Mouse (Mus musculus) gonadal fat pad, adult 2 months (tissue): ENCODE data around the gene Trdmt1. TPM values are rescaled to one million over a fixed set of nuclear protein-coding genes. Genes with fewer than 3 reads are reported as not detected.

Source experiments
- DNase-seq: peaks from one replicate; pipeline ENCODE4 v3.0.0-alpha.2; 2012; ENCODE audit warnings: low read depth
- polyA plus RNA-seq: library from polyadenylated mRNA; depleted of rRNA; stranded (reverse); fragments of >200 nt; gene quantifications from 2 replicates; pipeline ENCODE4 v1.2.3, GENCODE M21; 2012; rRNA removed

Gene Trdmt1
- polyA plus RNA-seq, 1 experiment: 2.8 TPM

DNA sequence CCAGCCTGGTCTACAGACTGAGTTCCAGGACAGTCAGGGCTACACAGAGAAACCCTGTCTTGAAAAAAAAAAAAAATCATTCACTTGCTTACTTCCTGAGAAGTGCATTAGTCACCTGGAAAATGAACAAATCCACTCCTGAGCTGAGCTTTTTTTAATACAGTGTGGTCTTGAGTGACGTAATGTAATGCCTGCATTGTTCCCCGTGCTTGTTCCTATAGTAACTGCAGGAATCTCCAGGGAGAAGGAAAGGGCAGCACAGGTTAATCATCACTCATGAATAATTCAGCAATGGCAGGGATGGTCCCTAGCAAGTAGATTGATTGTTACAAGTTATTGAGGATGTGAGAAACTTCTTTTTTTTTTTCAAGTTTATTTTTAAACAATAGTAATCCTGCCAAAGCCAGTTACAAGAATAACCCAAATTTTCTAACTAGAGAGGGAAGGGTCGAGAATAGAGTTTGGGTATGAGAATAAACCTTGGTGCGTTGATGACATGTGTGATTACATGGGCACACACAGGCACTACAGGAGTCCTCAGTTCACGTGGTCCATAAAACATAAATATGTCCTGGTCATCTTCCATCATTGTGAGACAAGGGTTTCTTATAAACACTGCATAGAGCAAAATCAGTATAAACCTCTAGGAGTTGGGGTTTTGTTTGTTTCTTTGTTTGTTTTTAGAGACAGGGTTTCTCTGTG is 44.0 kb downstream of the Trdmt1 start:
- DNase-seq: no peak

DNA sequence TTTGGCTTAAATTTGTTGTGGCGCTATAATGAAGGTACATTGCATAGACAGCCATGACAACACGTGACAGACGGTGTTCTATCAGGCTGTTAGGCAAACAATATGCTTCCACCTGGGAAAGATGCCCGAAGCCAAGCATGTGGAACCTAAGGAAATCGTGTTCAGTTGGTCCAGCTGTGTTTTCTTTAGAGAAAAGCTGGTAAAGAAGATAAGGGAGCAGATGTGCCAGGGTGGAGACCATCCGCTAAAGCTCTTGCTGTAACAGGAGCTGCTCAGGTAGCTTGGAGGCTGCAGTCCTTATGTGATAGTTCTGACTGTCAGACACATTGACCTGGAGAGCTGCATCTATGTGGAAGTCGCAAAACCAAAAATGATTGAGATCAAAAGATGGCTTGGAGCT is 45.3 kb downstream of the Trdmt1 start:
- DNase-seq: no peak

DNA sequence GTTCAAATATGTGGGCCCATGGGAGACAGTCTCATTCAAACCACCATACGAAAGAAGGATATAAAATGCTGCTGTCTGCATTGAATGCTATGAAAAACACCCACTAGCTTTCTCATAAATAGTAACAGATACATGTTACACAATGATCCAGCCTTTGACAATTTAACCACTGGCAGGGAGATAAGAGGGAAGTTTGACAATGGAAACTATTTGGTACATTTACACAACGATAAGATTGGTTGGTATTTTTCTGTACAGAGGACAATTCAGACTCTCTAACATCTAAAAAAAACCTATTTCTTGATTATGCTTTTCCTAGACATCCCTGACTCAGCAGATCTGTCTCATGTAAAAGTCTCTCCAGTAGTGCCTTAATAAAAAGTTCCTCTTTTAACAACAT is 48.4 kb downstream of the Trdmt1 start:
- DNase-seq: no peak

DNA sequence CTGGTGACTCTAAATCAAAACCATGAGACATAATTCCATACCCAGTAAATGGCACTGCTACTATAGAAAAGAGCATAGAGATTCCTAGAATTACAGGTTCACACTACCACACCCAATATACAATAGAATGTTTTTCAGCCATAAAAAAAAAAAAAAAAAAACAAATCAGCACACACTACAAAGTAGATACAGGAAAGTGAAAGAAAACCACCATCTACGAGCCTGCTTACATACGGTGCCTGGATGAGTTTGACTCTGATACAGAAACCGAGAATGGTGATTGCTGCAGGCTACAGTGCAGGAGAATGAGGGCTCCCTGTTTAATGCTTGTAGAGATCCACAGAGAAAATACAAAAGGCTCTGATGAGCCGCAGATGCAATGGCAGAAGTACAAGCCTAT is 51.5 kb downstream of the Trdmt1 start:
- no peak for DNase-seq

DNA sequence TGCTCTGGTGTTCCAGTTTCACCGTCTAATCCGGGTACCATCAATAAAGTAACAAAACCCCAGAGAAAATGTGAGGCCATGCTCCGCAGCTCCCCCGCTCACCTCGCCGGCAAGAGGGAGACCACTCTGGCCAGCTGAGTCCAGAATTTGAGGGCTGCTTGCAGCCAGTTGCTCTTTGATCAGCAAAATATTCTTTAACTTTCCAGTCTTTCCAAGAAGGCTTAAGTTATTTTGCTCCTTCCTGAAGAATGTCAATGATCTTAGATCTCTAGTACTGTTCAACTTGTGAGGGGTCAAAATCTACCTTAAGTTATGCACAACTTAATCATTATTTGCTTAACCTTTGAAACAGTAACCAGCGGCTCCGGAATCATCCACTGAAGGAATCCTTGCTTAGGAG is 52.7 kb downstream of the Trdmt1 start, which contains the start of gene Cubn:
Gene Cubn (minus strand): TSS at position 80 of the 400 bp plus-strand sequence.
- DNase-seq: no peak

DNA sequence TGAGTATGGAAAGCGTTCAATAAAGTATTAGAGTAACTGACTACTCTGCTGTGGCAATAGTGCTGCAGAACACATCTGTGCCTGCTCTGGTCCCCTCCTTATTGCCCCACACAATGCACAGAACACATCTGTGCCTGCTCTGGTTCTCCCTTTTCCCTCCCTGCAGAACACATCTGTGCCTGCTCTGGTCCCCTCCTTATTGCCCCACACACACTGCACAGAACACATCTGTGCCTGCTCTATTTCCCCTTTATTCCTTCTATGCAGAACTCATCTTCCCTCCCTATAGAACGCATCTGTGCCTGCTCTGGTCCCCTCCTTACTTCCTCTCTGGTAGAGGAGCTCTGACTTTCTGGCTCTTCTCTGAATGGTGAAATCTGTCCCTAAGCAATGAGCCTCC is 54.0 kb downstream of the Trdmt1 start:
- DNase-seq: no peak

DNA sequence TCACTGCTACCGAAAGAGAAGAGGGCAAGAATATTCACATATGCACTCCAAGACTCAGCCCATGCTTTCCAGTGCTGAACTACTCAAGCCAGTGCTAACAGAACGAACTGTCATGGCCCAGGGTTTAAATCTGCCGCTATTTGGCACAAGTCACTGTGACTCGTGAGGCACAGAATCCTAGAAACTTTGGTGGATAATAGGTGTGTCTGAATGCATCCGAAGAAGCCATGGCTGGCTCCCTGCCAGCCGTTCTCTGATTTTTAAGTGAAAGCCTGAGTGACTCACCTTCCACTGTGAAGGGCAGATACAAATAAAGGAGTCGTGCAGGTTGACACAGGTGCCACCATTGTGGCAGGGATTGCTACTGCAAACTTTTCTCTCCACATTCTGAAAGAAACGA is 58.0 kb downstream of the Trdmt1 start:
- no peak for DNase-seq

DNA sequence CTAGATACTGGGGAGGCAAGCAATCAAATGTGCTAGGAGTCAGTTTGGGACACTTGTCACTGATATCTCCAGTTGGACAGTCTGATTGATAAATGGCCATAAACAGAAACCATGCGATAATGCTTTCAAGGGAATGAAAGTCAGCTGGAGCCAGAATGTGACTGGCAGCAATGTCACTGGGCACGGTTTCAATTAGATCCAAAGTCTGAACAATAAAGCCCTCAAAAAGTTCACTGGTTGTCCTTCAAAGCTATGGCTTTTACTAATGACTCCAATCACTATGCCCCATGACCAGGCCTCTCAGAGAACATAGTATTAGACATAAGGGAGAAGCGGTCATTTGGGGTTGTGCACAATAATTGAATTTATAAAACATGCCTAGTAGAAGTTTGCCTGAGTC is 59.9 kb downstream of the Trdmt1 start:
- no peak for DNase-seq

DNA sequence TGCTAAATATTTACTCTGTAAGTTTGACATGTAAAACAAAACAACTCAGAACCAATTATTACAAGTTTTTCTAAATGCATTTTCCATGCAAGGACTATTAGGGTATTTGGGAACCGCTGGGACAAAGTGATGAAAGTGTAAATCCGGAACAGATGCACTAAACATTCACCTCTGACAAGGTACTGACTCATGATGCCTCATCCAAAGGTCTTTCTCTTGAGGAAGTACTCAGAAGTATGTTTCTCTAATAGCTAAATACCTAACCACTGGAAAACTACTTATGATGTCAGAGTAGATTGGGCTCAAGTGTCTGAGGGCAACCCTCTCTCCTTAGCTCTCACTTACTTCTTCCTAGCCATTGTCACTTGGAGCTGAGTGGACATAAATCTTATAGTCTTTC is 63.7 kb downstream of the Trdmt1 start:
- DNase-seq: no peak

DNA sequence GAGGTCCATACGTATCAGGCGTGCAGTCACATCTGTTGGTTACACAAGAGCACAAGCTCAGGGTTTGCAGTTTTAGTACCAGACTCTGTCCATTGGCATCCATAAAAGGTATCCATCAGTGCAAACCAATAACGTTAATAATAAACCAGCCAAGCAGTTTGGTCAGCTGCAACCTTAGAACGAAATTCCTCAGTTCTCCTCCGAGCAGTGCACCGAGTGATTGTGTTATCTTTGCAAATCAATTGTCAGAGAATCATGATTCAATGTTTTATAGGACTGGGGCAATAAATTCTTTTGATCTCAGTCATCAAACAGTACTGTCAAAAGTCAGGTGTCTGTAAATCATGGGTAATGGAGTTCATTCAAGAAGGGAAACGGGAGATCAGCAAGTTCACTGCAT is 65.3 kb downstream of the Trdmt1 start:
- no peak for DNase-seq

DNA sequence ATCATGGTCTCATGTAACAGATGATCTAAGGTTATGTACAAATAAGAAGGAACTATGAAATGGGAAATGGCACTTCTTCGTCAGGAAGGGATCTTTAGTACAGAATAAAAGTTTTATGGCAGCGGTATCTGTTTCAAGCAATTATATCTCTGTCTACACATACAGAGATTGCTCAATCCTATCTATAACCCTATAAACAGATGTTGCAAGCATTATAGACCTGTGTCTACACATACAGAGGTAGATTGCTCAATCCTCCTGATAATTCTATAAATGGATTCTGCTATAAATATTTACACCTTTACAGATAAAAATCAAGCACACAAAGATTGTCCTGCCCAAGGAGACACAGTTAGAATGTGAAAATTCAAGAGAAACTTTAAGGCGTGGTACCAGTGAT is 74.4 kb downstream of the Trdmt1 start:
- no peak for DNase-seq

DNA sequence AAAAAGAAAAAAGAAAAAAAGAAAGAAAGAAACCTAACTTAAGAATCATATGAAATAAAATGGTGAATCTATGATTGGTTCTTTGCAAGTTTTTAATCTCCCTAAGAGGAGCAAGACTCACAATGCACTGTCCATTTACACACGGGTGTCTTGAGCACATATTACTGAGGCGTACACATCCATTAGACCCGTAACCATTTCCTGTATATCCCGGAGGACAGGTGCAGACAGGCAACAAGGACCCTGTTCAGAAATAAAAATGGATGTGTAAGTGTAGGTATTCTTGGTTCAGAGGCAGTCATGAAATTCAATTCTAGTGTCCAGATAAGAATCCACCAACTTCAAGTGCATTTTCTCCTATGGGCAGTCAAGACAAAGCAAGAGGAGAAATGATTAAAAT is 74.8 kb downstream of the Trdmt1 start:
- no peak for DNase-seq

DNA sequence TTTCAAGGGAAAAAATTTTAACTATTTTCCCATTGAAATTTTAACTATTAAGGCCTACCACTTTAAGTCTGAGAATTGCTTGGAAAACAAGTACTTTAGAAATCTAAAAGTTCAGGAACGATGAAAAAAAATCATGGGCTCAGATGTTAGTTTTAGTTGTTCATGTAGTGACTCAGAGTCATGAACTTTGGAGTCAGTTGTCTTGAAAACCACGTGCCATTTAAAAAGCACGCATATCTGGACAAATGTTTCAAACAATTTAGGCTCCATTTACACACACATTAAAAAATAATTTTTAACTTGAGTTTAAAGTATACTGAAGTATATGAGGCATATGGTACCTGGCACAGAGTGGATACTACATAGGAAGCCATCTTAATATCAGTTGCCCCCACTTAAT is 77.8 kb downstream of the Trdmt1 start:
- DNase-seq: no peak

Other genes starting within 250 kb of the Trdmt1 start
- gene Cubn, start 52.9 kb downstream of the Trdmt1 start, polyA plus RNA-seq: 0.04 and 0.07 TPM in 2 replicates
- 1,363 and 2,305 TPM in 2 replicates for gene Vim, start 29.3 kb upstream of the Trdmt1 start, polyA plus RNA-seq
- 9.1 and 15.5 TPM in 2 replicates for gene St8sia6, start 249.4 kb upstream of the Trdmt1 start, polyA plus RNA-seq